Mouse (Mus musculus) c-Kit-negative CD71-positive TER-119-positive erythroid progenitor cells, embryonic 14.5 days (primary cell): ENCODE data around the gene Asb9.

Source experiments
- DNase-seq: peaks from one replicate; pipeline ENCODE4 v3.0.0-alpha.2; 2013; ENCODE audit warnings: low read depth, low spot score

The Asb9 gene

GRCm38 (mm10) chrX:164505709-164506498 lies at the start of gene Asb9:
Gene Asb9 (plus strand): TSS chrX:164506327.
- no peak for DNase-seq

GRCm38 (mm10) chrX:164459205-164459878 lies 46.8 kb upstream of the Asb9 start:
- no peak for DNase-seq

- DNase-seq, result no peak
Measured at GRCm38 (mm10) chrX:164502258-164502657, 3.9 kb upstream of the Asb9 start.

GRCm38 (mm10) chrX:164507068-164507467 lies 941 bp downstream of the Asb9 start:
- DNase-seq, result no peak

GRCm38 (mm10) chrX:164508728-164509127 lies 2.6 kb downstream of the Asb9 start:
- no peak for DNase-seq

- DNase-seq, result no peak
Measured at GRCm38 (mm10) chrX:164522138-164522537, 16.0 kb downstream of the Asb9 start.

- no peak for DNase-seq
Measured at GRCm38 (mm10) chrX:164526566-164526965, 20.4 kb downstream of the Asb9 start.

GRCm38 (mm10) chrX:164541436-164542317 lies 35.5 kb downstream of the Asb9 start:
- no peak for DNase-seq

GRCm38 (mm10) chrX:164570195-164570594 lies 64.1 kb downstream of the Asb9 start:
- DNase-seq, result no peak

GRCm38 (mm10) chrX:164576967-164577366 lies 70.8 kb downstream of the Asb9 start:
- DNase-seq, result no peak
